Mouse (Mus musculus) lung, adult 2 months (tissue): ENCODE measurements at regions not wholly inside any gene's neighbourhood (a gene's known extent, or its start where the extent isn't known, plus 50 kb on each side); places are given as distances from the start of the nearest gene placed in this dataset.

Source experiments
- DNase-seq: peaks from one replicate; pipeline ENCODE4 v3.0.0; 2022
- H3K4me1 ChIP-seq: fragments of 200-500 bp; 2 replicates; pipeline ENCODE4 v1.6.1; 2011; ENCODE audit warnings: low read length; ENCODE audit not compliant: control insufficient read depth, insufficient read depth
- H3K4me3 ChIP-seq: fragments of 200-500 bp; replicated peaks from 2 replicates; pipeline ENCODE3; 2011; ENCODE audit warnings: low read depth, mild to moderate bottlenecking, control low read depth, low read length; ENCODE audit errors: extremely low read depth
- CTCF ChIP-seq: fragments of 200-500 bp; IDR thresholded peaks from 2 replicates; pipeline ENCODE4 v1.5.1; 2011; ENCODE audit warnings: mild to moderate bottlenecking, low read length, control low read depth; ENCODE audit not compliant: insufficient read depth
- POLR2A ChIP-seq: fragments of 200-500 bp; IDR thresholded peaks from 2 replicates; pipeline ENCODE4 v1.6.1; 2011; ENCODE audit warnings: low read depth, mild to moderate bottlenecking, control low read depth, low read length, borderline replicate concordance; ENCODE audit errors: extremely low read depth
- WGBS: fragments of 180-500 bp; shearing (Covaris S2); methylation state at CpG from one replicate; pipeline ENCODE4 v1.1.7; 2018; 5-methylcytosine and 5-hydroxymethylcytosine counted together

DNA sequence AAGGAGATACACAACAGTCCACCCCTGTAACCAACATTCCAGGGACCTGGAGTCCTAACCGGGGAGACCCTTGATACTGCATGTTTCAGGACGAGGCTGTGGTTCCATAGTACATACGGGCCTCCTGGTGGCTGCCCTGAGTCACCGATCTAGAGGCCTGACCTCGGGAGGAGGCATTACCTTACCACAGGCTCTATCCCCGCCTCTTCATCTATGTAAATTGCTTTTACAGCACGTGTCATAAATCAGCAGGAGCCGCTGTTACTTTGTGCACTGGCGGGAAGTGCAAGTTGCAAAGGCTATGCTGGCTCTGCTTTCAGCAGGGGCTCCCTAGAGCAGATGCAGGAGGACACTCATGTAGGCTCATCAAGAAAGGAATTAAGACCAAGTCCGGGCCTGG, 178.0 kb upstream of the Spdye4c start:
- no peak for TF ChIP-seq POLR2A
- TF ChIP-seq CTCF: no peak
- WGBS: 54% methylated on average over 10 of the region's 10 CpGs
- Histone ChIP-seq H3K4me1 (no peaks in the 10 kb centered on the region), H3K4me3 (no peak overlapping the region)
- DNase-seq: no peak

DNA sequence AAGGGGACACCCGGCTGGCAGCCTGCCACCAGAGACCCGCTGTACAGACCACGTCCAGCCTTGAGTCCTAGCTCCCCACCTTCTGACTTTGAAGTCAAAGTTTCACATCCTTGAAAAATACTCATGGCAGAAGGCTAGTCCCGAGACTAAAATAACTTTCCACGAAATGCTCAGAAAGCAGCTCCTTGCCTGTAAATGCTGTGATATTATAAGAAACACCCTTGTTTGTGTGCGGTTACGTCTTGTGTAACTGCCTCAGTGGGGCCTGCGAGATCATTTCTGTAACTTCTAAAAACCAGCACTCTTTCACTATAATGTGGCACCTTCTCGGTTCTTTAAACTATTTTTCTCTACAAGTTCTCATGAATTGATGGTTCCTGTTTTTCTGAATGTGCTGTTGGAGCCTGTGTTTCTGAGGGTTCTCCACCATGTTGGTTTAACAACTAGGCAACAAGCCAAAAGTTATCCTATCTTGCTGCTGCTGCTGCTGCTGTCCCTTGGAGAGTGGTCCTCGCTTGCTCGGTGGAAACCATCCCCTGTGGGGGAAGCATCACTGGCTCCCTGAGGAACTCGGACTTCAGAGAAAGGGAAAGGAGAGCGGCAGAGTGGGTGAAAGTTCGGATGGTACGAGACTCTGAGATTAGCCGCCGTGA, 176.3 kb upstream of the Spdye4c start:
- Histone ChIP-seq H3K4me1 (no peaks in the 10 kb centered on the region), H3K4me3 (no peak overlapping the region)
- WGBS: 72% methylated on average over 17 of the region's 17 CpGs
- TF ChIP-seq POLR2A: no peak
- no peak for TF ChIP-seq CTCF
- DNase-seq: no peak

DNA sequence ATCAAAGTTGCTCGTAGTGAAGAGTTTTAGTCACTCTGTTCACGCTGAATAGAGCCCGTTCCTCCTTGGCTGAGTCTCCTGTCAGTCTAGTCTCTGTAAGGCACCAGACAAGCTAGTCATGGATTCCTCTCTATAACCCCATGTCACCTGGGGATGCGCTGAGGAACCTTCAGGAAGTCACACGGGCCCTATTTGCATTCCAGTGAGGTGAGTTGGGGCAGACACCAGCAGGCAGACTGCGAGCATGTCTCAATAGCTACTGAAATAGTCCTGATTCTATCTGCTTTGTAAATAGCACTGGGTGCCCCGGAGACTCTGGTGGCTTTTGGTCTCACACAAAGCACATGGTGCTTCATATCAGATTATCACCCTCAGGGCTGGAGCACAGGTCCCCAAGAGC, 174.6 kb upstream of the Spdye4c start:
- TF ChIP-seq CTCF (no peak), POLR2A (no peak)

DNA sequence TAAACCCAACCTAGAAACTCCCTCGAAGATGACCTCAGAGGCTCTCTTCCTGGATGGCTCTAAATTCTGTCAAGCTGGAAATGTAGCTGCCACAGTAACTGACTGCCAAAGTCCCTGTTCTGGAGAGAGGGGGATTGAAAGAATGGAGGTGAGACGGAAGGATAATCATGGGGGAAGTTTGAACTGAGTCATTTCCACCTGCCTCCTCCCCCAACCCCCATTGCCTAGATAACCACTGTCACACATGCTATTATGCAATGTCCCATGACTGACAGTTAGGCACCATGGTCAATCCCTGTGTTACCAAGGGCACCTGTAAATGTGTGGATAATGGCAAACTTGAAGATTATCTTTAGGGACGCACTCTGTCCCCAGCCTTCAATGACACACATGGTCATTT, 172.0 kb upstream of the Spdye4c start:
- H3K4me1 ChIP-seq: no peaks in the 10 kb centered on the region; the same call in none of the 2 replicates
- TF ChIP-seq CTCF (no peak), POLR2A (no peak)
- H3K4me3 ChIP-seq: no peak overlapping the region
- WGBS: 70% methylated on average over 3 of the region's 3 CpGs
- DNase-seq: no peak

More for the DNA sequence above, 174.6 kb upstream of the Spdye4c start:
- 76% methylated on average over 7 of the region's 7 CpGs for WGBS
- Histone ChIP-seq H3K4me3 (no peak overlapping the region), H3K4me1 (no peaks in the 10 kb centered on the region; the same call in none of the 2 replicates)
- DNase-seq: no peak

GRCm38 (mm10) chr2:128420406-128420805, 170.6 kb upstream of the Spdye4c start:
- H3K4me3 ChIP-seq: peak overlapping the region; percentile 37
- no peak for DNase-seq
- no peaks in the 10 kb centered on the region; the same call in none of the 2 replicates for H3K4me1 ChIP-seq
- no peak for TF ChIP-seq CTCF
- TF ChIP-seq POLR2A: no peak
- 57% methylated on average over 10 of the region's 10 CpGs for WGBS

DNA sequence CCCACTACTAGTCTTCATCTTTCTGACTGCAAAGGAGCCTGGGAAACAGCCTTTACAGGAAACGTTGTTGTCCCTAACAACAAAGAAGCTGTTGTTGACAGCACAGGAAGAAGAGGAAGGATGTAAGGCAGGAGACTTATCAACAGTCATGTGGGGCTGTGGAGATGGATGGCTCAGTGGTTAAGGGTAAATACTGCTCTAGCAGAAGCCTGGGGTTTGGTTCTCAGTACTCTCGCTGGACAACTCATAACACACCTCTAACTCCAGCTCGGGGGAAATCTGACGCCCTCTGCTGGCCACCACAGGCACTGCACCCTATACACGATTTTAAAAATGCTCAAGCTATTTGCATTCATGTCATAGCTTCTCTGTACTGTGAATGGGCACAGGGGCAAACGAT, 168.3 kb upstream of the Spdye4c start:
- Histone ChIP-seq H3K4me3 (no peak overlapping the region), H3K4me1 (peaks cover 10% of the 10 kb centered on the region)
- DNase-seq: no peak
- TF ChIP-seq POLR2A: no peak
- TF ChIP-seq CTCF: peak; percentile 52
- 36% methylated on average over 6 of the region's 6 CpGs for WGBS

- Histone ChIP-seq H3K4me1 (peaks cover 15% of the 10 kb centered on the region), H3K4me3 (no peak overlapping the region)
- no peak for TF ChIP-seq POLR2A
- TF ChIP-seq CTCF: no peak
- 51% methylated on average over 7 of the region's 7 CpGs for WGBS
- no peak for DNase-seq
These were observed 166.8 kb upstream of the Spdye4c start for GRCm38 (mm10) chr2:128424236-128424635.

- H3K4me3 ChIP-seq: peak overlapping the region; percentile 16
- TF ChIP-seq CTCF: no peak
- no peak for TF ChIP-seq POLR2A
- 62% methylated on average over 6 of the region's 6 CpGs for WGBS
- no peak for DNase-seq
- peaks cover 17% of the 10 kb centered on the region for H3K4me1 ChIP-seq
These were observed 163.7 kb upstream of the Spdye4c start for GRCm38 (mm10) chr2:128427181-128427880.

- WGBS: 6% methylated on average over 7 of the region's 7 CpGs
- TF ChIP-seq POLR2A (no peak), CTCF (no peak)
- H3K4me3 ChIP-seq: peak overlapping the region; percentile 59
- H3K4me1 ChIP-seq: peaks cover 17% of the 10 kb centered on the region
- DNase-seq: no peak
These were observed 162.9 kb upstream of the Spdye4c start for GRCm38 (mm10) chr2:128428154-128428553.
